Mouse (Mus musculus) thymus, adult 18-20 months (tissue): ENCODE results near the gene 4930402H24Rik.

Experiments
- DNase-seq, 2 experiments: peaks; one replicate each; pipeline ENCODE4 v3.0.0; 2022; ENCODE audit warnings: mixed read lengths in 2 of 2

Gene 4930402H24Rik

GRCm38 (mm10) chr2:130905751-130906583 lies at the start of gene 4930402H24Rik, which contains the start of gene Atrn:
Gene 4930402H24Rik (minus strand): TSS chr2:130906406.
Gene Atrn (plus strand): TSS chr2:130906495.
- DNase-seq, result peak; percentile 85 to 88

DNA sequence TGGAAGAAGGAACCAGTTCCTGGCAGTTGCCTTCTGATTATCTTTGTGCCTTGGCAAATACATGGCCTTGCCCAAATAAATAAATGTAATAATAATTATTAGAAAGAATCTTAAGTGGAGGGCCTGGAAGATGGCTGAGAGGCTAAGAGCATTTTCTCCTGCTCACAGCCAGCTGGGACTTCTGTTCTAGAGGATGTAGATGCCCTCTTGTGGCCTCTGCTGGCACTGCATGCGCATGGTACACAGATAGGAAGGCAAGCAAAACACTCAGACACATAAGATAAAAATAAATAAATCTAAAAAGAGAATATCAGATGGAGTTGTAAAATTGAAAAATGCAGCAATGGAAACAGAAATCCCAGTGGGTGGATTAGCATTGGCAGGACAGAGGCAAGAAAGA lies 44.3 kb upstream of the 4930402H24Rik start:
- DNase-seq, result peak; percentile 36 to 46

GRCm38 (mm10) chr2:130949781-130950180 lies 43.6 kb upstream of the 4930402H24Rik start:
- DNase-seq, result no peak

- no peak for DNase-seq
These were observed 26.7 kb upstream of the 4930402H24Rik start for GRCm38 (mm10) chr2:130932865-130933264.

GRCm38 (mm10) chr2:130929994-130930393 lies 23.8 kb upstream of the 4930402H24Rik start:
- no peak for DNase-seq

GRCm38 (mm10) chr2:130928530-130928929 lies 22.3 kb upstream of the 4930402H24Rik start:
- no peak for DNase-seq

DNA sequence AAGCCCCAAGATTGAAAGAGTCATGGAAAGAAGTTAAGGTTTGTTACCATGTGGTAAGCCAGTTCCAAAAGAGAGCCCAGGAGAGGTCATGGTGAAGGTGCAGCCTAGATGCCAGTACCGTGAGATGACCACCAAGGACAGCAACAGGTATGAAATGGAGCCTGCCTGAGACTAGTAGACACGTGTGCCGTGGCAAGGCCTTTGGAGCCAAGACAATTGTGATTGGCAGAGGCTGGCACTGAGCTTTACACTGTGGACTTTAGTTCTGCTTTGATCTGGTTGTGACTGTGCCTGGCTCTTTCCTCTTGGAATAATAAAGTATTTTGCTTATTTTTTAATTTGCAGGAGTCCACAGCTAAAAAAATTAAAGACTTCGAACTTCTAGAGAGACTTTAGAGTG lies 21.8 kb upstream of the 4930402H24Rik start:
- no peak for DNase-seq

DNA sequence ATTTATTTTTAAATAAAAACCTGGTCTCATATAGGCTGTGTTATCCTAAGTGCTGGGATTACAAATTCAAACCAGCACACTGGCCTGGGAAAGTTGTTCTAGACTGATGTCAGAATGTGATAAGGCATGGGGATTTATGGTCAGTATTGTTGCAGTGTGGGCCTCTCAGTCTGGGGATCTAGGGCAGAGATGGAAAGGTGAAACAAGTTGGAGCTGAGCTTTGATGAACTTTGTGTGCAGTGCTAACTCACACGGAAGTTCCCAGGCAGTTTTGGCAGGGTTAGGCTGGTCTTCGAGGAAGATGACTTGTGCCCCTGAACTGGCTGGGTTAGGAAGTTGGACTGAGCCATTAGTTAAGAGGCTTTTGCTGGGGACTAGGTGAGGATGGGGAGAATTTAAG lies 18.7 kb upstream of the 4930402H24Rik start:
- DNase-seq, result no peak

GRCm38 (mm10) chr2:130919062-130919593 lies 12.9 kb upstream of the 4930402H24Rik start:
- no peak for DNase-seq

DNA sequence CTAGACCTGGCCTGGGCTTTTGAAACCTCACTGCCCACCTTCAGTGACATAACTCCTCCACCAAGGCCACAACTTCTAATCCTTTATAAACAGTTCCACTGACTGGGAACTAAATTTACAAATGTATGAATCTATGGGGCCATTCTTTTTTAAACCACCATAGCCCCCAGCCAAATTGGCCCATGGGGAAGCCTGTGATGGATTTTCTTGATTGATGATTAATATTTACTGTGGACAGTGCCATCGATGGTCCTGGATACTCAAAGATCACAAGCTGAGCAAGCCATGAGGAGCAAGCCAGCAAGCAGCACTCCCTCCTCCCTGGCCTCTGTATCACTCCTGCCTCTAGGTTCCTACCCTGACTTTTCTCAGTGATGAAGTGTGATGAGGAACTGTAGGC lies 11.5 kb upstream of the 4930402H24Rik start:
- DNase-seq, result no peak

DNA sequence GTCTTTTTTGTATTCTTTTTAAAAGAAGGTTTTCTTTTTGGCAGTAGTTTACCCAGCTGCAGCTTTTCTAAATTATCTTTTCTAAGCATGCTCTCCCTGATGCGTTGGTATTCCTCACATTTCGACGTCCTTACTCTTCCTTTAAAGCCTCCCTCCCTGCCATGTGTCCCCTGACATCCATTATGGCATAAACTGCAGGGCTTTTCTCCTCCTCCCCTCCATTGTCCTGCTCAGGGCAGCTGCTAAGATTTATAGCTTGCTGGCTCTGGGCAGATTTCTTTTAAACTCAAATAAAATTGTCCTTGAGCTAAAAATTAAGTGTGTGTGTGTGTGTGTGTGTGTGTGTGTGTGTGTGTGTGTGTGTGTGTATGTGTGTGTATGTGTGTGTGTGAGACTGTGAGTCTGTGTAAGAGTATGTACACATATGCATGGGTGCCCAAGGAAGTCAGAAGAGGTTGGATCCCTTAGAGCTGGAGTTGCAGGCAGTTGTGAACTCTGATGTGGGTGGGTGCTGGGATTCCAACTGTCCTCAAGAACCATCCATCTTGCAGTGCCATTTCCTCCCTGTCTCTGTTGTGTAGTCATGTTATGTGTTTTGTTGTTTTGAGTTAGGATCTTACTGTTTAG lies 10.4 kb upstream of the 4930402H24Rik start:
- DNase-seq, result no peak

DNA sequence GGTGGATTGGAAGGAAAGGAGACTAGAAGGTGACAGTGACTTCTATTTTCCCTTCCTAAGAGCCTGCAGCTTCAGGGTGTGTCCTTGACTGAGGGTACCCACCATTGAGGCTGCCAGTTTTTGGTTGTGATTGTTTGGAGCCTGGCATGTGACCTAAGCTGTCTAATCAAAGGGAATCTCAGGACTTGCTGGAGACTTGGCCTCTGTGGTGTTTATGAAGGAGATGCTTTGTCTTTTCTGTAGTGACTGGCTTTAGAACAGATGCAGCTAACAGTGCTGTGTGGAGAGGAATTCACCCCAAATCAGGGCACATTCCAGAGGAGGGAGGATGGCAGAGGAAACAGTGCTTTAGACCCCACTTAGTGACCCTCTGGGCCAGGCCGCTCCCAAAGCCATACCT lies 8.7 kb upstream of the 4930402H24Rik start:
- no peak for DNase-seq

- no peak for DNase-seq
These were observed 5.5 kb upstream of the 4930402H24Rik start for GRCm38 (mm10) chr2:130911691-130912090.

- DNase-seq, result peak; percentile 28 to 30
These were observed 544 bp upstream of the 4930402H24Rik start for GRCm38 (mm10) chr2:130906584-130907315.

GRCm38 (mm10) chr2:130898783-130899182 lies 7.4 kb downstream of the 4930402H24Rik start:
- DNase-seq, result no peak

DNA sequence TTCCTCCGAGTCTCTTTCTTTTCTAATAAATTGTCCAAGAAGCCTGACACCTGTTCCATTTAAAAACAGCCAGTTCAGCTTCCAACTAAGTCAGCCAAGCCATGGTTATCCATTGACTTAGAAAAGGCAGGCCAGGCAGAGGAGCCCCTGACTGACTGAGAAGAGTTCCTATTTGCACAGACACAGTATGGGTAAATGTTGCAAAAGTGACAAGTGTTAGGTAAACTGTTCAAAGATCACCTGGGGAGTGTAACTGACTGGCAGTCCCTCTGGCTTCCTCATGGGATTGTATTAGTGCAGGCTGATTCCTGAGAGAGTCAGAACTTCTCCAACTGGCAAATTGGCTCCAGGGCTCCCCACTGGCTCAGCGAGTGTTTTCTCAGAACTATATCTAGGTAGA lies 8.3 kb downstream of the 4930402H24Rik start:
- DNase-seq, result no peak

DNA sequence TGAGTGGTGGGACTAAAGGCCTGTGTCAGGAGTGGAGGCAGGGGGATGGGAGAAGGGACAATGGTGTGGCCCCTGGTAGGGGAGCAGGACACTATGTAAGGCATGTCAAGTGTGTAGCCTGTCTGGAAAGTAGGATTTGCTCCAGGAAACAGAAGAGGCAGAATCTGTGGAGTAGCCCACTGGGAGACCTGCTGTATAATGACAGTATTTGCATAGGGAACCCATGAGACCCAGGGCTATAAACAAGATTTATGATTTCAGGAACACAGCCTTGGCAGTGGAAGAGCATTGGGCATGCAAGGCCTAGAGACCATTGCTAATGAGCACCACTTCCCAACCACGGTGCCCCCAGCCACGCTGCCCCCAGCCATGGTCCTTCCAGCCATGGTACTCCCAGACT lies 9.3 kb downstream of the 4930402H24Rik start:
- no peak for DNase-seq

GRCm38 (mm10) chr2:130887456-130887855 lies 18.8 kb downstream of the 4930402H24Rik start:
- DNase-seq, result no peak

GRCm38 (mm10) chr2:130886983-130887382 lies 19.2 kb downstream of the 4930402H24Rik start:
- no peak for DNase-seq

DNA sequence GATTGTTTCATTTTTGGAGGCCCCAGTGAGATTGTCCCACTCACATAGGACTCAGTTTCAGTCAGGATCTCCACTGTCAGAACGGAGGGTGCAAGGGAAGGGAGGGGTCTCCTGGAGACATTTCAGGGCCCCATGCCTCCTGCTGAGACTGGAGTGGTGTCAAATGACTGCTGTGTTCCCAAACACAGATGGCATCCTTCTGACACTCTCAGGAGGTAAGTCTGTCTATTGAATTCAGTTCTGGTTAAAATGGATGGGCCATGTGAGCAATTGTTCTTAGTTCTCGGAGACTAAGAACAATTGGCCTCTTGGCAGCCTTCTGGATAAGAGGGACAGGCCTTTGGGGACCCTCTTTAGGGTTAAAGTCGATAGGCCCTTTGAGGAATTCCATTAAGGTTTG lies 28.8 kb downstream of the 4930402H24Rik start:
- DNase-seq, result no peak

DNA sequence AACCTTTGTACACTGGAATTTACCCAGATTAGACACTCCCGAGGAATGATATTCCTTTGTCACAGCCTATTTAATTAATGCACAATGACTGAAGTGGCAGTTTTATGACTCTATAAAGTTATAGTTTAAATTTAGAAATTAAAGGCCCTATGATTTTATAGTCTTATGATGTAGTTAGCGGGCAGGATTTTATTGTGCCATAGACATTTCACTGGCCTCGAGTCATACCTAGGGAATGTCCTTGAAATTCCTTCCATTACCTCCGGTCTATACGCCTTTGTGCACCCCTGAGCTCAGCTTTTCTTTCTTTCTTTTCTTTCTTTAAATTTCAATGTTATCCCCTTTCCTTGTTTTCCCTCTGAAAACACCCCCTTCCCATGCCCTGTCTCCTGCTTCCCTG lies 35.3 kb downstream of the 4930402H24Rik start:
- DNase-seq, result no peak

DNA sequence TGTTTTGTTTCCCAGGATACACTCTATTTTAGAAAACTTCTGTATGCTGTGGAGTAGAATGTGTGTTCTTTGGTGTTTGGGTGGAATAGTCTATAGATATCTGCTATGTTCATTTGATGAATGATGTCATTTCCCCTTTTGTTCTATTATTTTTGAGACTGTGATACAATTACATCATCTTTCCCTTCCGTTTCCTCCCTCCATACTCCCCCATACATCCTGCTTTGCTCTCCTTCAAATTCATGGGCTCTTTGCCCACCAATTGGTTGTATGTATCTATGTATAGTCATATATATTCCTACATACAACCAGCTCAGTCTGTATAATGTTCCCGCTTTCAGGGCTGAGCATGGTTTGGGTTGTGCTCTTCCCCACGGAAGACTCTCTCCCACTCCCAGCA lies 44.1 kb downstream of the 4930402H24Rik start:
- DNase-seq, result no peak

DNA sequence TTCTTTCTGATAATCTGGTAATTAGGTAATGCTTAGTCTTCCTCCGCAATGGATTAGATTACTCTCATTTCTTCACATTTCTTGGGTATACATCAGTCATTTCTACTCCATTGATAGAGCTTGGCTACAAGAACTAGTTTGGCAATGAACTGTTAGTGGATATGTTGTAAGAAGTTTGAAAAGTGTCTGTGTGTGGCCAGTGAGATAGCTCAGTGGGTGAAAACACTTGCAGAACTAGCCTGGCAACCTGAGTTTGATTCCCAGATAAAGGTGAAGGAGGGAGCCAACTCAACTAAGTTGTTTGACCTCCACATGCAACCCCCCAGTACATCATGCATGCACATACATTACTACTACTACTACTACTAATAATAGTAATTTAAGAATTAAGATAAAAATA lies 53.2 kb downstream of the 4930402H24Rik start:
- DNase-seq, result no peak
